Mouse (Mus musculus) brain, embryonic 14.5 days (tissue): ENCODE measurements at regions not wholly inside any gene's neighbourhood (a gene's known extent, or its start where the extent isn't known, plus 50 kb on each side); places are given as distances from the start of the nearest gene placed in this dataset.

Experiments
- DNase-seq: peaks from one replicate; pipeline ENCODE4 v3.0.0-alpha.2; 2011; ENCODE audit warnings: low read depth
- CTCF ChIP-seq: fragments of 200-500 bp; IDR thresholded peaks from 2 replicates; pipeline ENCODE4 v1.5.1; 2012; ENCODE audit warnings: inconsistent platforms, mild to moderate bottlenecking, moderate library complexity, borderline replicate concordance; ENCODE audit not compliant: insufficient read depth, insufficient read length; ENCODE audit errors: extremely low read depth
- POLR2A ChIP-seq: fragments of 200-500 bp; IDR thresholded peaks from 2 replicates; pipeline ENCODE4 v1.6.1; 2012; ENCODE audit warnings: mild to moderate bottlenecking, inconsistent platforms, borderline replicate concordance; ENCODE audit not compliant: poor library complexity, insufficient read depth, insufficient read length, severe bottlenecking; ENCODE audit errors: extremely low read depth

GRCm38 (mm10) chr14:76254565-76255501, 144.1 kb downstream of the Nufip1 start:
- TF ChIP-seq CTCF, result peak; percentile 21; the same call in 1 of the 2 replicates
- no peak for TF ChIP-seq POLR2A
- peak; percentile 97 for DNase-seq

GRCm38 (mm10) chr14:76255971-76256370, 145.3 kb downstream of the Nufip1 start:
- no peak for DNase-seq
- TF ChIP-seq POLR2A, result no peak
- TF ChIP-seq CTCF, result no peak

GRCm38 (mm10) chr14:76258626-76259025, 147.9 kb downstream of the Nufip1 start:
- TF ChIP-seq CTCF (no peak), POLR2A (no peak)
- DNase-seq, result peak; percentile 78

DNA sequence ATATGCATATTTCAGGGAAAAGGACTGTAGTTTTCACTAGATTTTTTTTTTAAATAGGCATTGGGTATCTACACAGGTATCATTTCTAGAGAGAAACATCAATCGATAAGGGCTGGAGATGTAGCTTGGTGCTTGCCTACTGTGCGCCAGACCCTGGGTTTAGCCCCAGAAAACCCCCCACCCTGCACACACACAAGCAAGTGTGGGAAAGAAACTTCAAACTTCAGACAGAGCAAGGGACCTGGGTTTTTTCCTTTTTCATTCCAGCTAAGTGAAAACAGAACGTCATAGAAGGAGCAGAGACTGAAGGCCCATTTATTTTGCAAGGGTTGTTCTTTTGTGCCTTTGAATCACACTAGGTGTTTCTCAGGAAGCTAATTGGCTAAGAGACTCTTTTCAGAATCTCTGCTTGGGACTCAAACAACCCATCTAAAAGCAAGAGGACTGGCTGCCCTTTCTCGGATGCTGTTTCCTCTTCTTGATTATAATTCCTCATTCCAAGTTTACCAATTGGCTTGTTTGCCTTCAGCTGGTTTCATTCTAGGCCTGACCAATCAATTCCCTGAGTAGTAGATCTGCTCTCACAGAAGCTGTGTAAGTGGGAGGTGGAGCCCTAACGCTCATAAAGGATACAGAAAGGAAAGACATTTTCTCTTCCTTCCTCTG, 150.1 kb downstream of the Nufip1 start:
- TF ChIP-seq CTCF (no peak), POLR2A (no peak)
- DNase-seq, result peak; percentile 88

GRCm38 (mm10) chr14:76263682-76264081, 151.1 kb upstream of the Tsc22d1 start:
- TF ChIP-seq CTCF, result no peak
- DNase-seq, result no peak

DNA sequence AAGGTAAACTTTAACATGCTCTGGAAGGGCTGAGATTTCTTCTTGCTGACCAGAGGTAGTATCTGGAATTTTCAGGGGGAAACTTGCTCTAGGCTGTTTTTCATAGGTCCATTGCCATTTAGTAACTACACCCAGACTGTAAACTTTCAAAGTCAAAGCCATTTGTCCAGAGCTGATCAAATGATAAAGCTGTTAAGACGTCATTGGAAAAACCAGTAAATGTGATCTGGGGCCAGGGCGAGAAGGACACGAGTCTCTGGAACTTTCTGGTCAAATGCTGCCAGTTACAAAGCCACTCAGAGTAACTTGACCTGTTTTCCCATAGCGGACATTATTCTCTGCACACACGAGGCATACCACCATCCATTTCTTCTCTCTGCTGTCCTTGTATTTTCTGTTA, 148.9 kb upstream of the Tsc22d1 start:
- TF ChIP-seq POLR2A (no peak), CTCF (no peak)
- no peak for DNase-seq

DNA sequence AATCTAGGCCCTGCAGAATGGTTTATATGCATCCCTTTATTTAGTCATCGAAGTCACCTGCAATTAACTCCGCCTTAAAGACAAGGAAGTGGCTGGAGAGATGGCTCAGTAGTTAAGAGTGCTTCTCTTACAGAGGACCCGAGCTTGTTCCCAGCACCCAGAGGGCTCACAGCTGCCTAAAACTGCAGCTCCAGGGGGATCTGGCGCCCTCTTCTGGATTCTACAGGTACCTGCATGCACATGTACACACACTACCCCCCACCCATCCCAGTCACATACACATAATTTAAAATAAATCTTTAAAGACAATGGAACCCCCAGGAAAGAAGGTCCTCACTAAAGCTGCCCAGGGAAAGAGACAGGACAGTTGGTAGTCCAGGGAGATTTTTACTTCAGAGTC, 148.5 kb upstream of the Tsc22d1 start:
- TF ChIP-seq POLR2A, result no peak
- no peak for TF ChIP-seq CTCF
- DNase-seq, result no peak

DNA sequence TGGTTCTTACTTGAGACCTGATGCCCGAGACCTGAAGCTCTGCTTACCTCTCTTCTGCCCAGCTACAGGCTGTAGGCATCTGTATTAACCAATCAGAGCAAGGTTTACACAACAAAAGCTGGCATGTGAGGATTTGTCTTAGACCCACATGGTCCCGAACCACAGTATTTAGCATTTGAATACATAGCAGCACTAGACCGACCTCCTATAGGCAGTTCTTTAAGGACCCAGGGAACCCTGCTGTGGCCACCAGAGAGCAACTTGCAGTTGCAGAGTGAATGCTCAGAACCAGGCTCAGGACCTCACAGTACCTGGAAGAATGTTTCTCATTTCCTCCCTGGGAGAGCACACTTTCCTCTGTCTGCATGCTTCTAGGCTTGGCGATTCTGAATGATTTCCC, 147.7 kb upstream of the Tsc22d1 start:
- peak; percentile 15 for DNase-seq
- TF ChIP-seq POLR2A, result no peak
- TF ChIP-seq CTCF, result no peak

DNA sequence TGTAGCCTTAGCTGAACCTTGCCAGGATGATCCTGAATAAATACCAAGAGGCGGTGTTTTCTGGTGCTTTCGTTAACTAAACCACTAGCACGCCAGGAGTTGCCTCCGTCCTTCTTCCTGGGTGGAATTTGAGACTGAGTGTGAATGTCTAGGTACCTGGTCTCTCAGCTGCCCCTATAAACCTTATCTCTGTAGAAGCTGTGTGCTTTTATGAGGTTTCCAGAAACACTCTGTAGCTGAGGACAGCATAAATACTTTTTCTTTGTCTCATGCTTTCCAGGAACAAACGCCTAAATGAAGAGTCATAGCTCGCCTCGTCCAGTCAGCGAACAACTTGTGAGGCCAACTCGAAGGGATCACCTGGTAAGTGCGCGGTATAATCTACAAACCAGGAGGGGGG, 143.6 kb upstream of the Tsc22d1 start:
- TF ChIP-seq CTCF (no peak), POLR2A (no peak)
- no peak for DNase-seq

- TF ChIP-seq CTCF, result no peak
- no peak for TF ChIP-seq POLR2A
- no peak for DNase-seq
Measured at GRCm38 (mm10) chr14:76272840-76273239, 141.9 kb upstream of the Tsc22d1 start.

GRCm38 (mm10) chr14:76276655-76277054, 138.1 kb upstream of the Tsc22d1 start:
- TF ChIP-seq CTCF (no peak), POLR2A (no peak)
- DNase-seq, result no peak
